15 mouse cellular contexts compared by ENCODE assay signal in the genomic region with DNA sequence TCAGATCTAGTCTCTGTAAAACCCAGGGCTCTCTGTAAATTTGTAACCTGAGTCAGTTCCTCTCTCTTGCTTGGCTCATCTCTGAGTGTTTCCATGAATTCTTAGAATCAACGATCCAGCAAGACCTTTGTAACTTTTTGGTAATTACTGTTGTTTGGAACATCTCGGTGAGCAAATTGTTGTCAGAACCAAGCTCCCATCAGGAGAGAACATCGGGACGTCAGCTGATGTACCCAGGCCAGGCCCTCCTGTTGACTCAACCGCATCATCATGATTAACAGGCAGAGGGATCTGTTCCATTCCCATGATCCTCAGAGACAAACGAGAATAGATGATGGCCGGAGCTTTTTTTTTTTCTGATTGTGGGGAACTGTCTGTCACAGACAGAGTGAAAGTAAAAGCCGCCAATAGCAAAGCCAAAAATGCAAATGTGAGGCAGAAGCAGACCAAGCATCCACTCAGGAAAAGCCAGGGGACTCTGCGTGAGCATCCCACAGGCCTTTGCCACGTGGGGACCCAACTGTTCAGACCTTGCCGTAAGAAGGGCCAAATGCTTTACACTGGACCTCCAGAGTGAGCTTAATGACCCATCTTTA.
"Had no signal": no experiment of that assay in that cellular context is flagged by ENCODE, and none has a peak within 500 bp of the region (broad histone marks: within the 10 kb centered on the region; RNA-seq: fewer than 3 reads in every experiment).

No protein-coding gene starts in this region.

- H3K4me1 ChIP-seq: limb, embryonic 15.5 days; liver, embryonic 15.5 days; midbrain, embryonic 10.5 days; neural tube, embryonic 15.5 days had no signal

- H3K9ac ChIP-seq: limb, embryonic 15.5 days; liver, embryonic 15.5 days; lung, embryonic 14.5 days; neural tube, embryonic 15.5 days had no signal

- H3K27me3 ChIP-seq: limb, embryonic 15.5 days; liver, embryonic 15.5 days; neural tube, embryonic 15.5 days had no signal

- H3K36me3 ChIP-seq: limb, embryonic 15.5 days; liver, embryonic 15.5 days; midbrain, embryonic 10.5 days; neural tube, embryonic 15.5 days had no signal

- H3K4me3 ChIP-seq: limb, embryonic 15.5 days; liver, embryonic 15.5 days; midbrain, embryonic 10.5 days; myocyte; neural tube, embryonic 15.5 days had no signal

- H3K9me3 ChIP-seq: limb, embryonic 15.5 days; liver, embryonic 15.5 days; midbrain, embryonic 10.5 days; neural tube, embryonic 15.5 days had no signal

- H3K4me2 ChIP-seq: limb, embryonic 15.5 days; liver, embryonic 15.5 days; lung, embryonic 14.5 days; neural tube, embryonic 15.5 days had no signal

- DNase-seq: kidney, adult 11 months; layer of hippocampus, adult 9-11 months; layer of hippocampus, postnatal 36 days; lung, embryonic 14.5 days; lung, postnatal 10 days; lung, postnatal 4 days; midbrain, embryonic 14.5 days; thymus, adult 18-20 months; thymus, postnatal 14 days had no signal

- H3K27ac ChIP-seq: kidney, postnatal 0 days; limb, embryonic 15.5 days; liver, embryonic 15.5 days; midbrain, embryonic 10.5 days; neural tube, embryonic 15.5 days had no signal
